Mouse (Mus musculus): ENCODE data around the gene Rnase12. TPM values are rescaled to one million over a fixed set of nuclear protein-coding genes. Genes with fewer than 3 reads are reported as not detected.

Gene Rnase12
- polyA plus RNA-seq, 1 experiment from 2014 or later: not detected

- H3K4me3 ChIP-seq (ENCODE audit: inconsistent target): no peak overlapping the region
- no peaks in the 10 kb centered on the region for H3K36me3 ChIP-seq (ENCODE audit: inconsistent target)
- 92% methylated on average over 5 of the region's 5 CpGs for WGBS (ENCODE audit: missing documents)
- no peak overlapping the region for H3K27ac ChIP-seq
- H3K79me2 ChIP-seq (ENCODE audit: inconsistent target): no peaks in the 10 kb centered on the region
These were observed 3.3 kb upstream of the Rnase12 start for GRCm38 (mm10) chr14:51060761-51061160.

- Histone ChIP-seq H3K79me2 (ENCODE audit: inconsistent target) (no peaks in the 10 kb centered on the region), H3K36me3 (ENCODE audit: inconsistent target) (no peaks in the 10 kb centered on the region), H3K27ac (no peak overlapping the region), H3K4me3 (ENCODE audit: inconsistent target) (no peak overlapping the region)
- 82% methylated on average over 13 of the region's 13 CpGs for WGBS (ENCODE audit: missing documents)
These were observed 2.9 kb downstream of the Rnase12 start for GRCm38 (mm10) chr14:51054243-51055237.

GRCm38 (mm10) chr14:51053176-51053575 is 4.3 kb downstream of the Rnase12 start:
- Histone ChIP-seq H3K27ac (no peak overlapping the region), H3K36me3 (ENCODE audit: inconsistent target) (no peaks in the 10 kb centered on the region), H3K79me2 (ENCODE audit: inconsistent target) (no peaks in the 10 kb centered on the region), H3K4me3 (ENCODE audit: inconsistent target) (no peak overlapping the region)
- 91% methylated on average over 5 of the region's 5 CpGs for WGBS (ENCODE audit: missing documents)

GRCm38 (mm10) chr14:51051941-51052340 is 5.5 kb downstream of the Rnase12 start:
- Histone ChIP-seq H3K4me3 (ENCODE audit: inconsistent target) (no peak overlapping the region), H3K36me3 (ENCODE audit: inconsistent target) (no peaks in the 10 kb centered on the region), H3K27ac (no peak overlapping the region), H3K79me2 (ENCODE audit: inconsistent target) (no peaks in the 10 kb centered on the region)
- WGBS (ENCODE audit: missing documents): 74% methylated on average over 5 of the region's 5 CpGs

GRCm38 (mm10) chr14:51050063-51050462 is 7.4 kb downstream of the Rnase12 start, which contains the start of gene Rnase11:
Gene Rnase11, minus strand, starts transcription at chr14:51050163.
- 100% methylated on average over 2 of the region's 2 CpGs for WGBS (ENCODE audit: missing documents)
- Histone ChIP-seq H3K79me2 (ENCODE audit: inconsistent target) (no peaks in the 10 kb centered on the region), H3K4me3 (ENCODE audit: inconsistent target) (no peak within 1 kb of the TSS), H3K27ac (no peak within 1 kb of the TSS), H3K36me3 (ENCODE audit: inconsistent target) (no peaks in the 10 kb centered on the region)

GRCm38 (mm10) chr14:51047846-51048245 is 9.6 kb downstream of the Rnase12 start:
- 0% methylated on average over 5 of the region's 5 CpGs for WGBS (ENCODE audit: missing documents)
- H3K4me3 ChIP-seq (ENCODE audit: inconsistent target): no peak overlapping the region
- no peak overlapping the region for H3K27ac ChIP-seq
- H3K36me3 ChIP-seq (ENCODE audit: inconsistent target): no peaks in the 10 kb centered on the region
- H3K79me2 ChIP-seq (ENCODE audit: inconsistent target): no peaks in the 10 kb centered on the region

GRCm38 (mm10) chr14:51041769-51042168 is 15.7 kb downstream of the Rnase12 start, which contains the start of gene Rnase9:
Gene Rnase9, minus strand, starts transcription at chr14:51041869.
- Histone ChIP-seq H3K27ac (no peak within 1 kb of the TSS), H3K4me3 (ENCODE audit: inconsistent target) (no peak within 1 kb of the TSS), H3K36me3 (ENCODE audit: inconsistent target) (no peaks in the 10 kb centered on the region), H3K79me2 (ENCODE audit: inconsistent target) (no peaks in the 10 kb centered on the region)
- WGBS (ENCODE audit: missing documents): 89% methylated on average over 5 of the region's 6 CpGs

GRCm38 (mm10) chr14:51036214-51036613 is 21.2 kb downstream of the Rnase12 start:
- H3K27ac ChIP-seq: no peak overlapping the region
- H3K36me3 ChIP-seq (ENCODE audit: inconsistent target): no peaks in the 10 kb centered on the region
- WGBS (ENCODE audit: missing documents): 90% methylated on average over 4 of the region's 4 CpGs
- no peak overlapping the region for H3K4me3 ChIP-seq (ENCODE audit: inconsistent target)
- H3K79me2 ChIP-seq (ENCODE audit: inconsistent target): no peaks in the 10 kb centered on the region

- WGBS (ENCODE audit: missing documents): 100% methylated on average over 1 of the region's 1 CpGs
- Histone ChIP-seq H3K27ac (no peak overlapping the region), H3K36me3 (ENCODE audit: inconsistent target) (no peaks in the 10 kb centered on the region), H3K4me3 (ENCODE audit: inconsistent target) (no peak overlapping the region), H3K79me2 (ENCODE audit: inconsistent target) (no peaks in the 10 kb centered on the region)
These were observed 22.3 kb downstream of the Rnase12 start for GRCm38 (mm10) chr14:51035206-51035605.

- Histone ChIP-seq H3K27ac (no peak overlapping the region), H3K79me2 (ENCODE audit: inconsistent target) (no peaks in the 10 kb centered on the region), H3K36me3 (ENCODE audit: inconsistent target) (no peaks in the 10 kb centered on the region), H3K4me3 (ENCODE audit: inconsistent target) (no peak overlapping the region)
- 68% methylated on average over 3 of the region's 3 CpGs for WGBS (ENCODE audit: missing documents)
These were observed 29.9 kb downstream of the Rnase12 start for GRCm38 (mm10) chr14:51027387-51028155.

GRCm38 (mm10) chr14:51026391-51027133 is 30.9 kb downstream of the Rnase12 start:
- Histone ChIP-seq H3K36me3 (ENCODE audit: inconsistent target) (no peaks in the 10 kb centered on the region), H3K79me2 (ENCODE audit: inconsistent target) (no peaks in the 10 kb centered on the region), H3K27ac (no peak overlapping the region), H3K4me3 (ENCODE audit: inconsistent target) (no peak overlapping the region)
- 47% methylated on average over 5 of the region's 5 CpGs for WGBS (ENCODE audit: missing documents)

- WGBS (ENCODE audit: missing documents): 100% methylated on average over 1 of the region's 1 CpGs
- no peak overlapping the region for H3K27ac ChIP-seq
- H3K79me2 ChIP-seq (ENCODE audit: inconsistent target): no peaks in the 10 kb centered on the region
- H3K4me3 ChIP-seq (ENCODE audit: inconsistent target): no peak overlapping the region
- no peaks in the 10 kb centered on the region for H3K36me3 ChIP-seq (ENCODE audit: inconsistent target)
These were observed 32.6 kb downstream of the Rnase12 start for GRCm38 (mm10) chr14:51024820-51025219.

- WGBS (ENCODE audit: missing documents): 96% methylated on average over 4 of the region's 4 CpGs
- Histone ChIP-seq H3K4me3 (ENCODE audit: inconsistent target) (no peak overlapping the region), H3K79me2 (ENCODE audit: inconsistent target) (no peaks in the 10 kb centered on the region), H3K27ac (no peak overlapping the region), H3K36me3 (ENCODE audit: inconsistent target) (no peaks in the 10 kb centered on the region)
These were observed 34.0 kb downstream of the Rnase12 start for GRCm38 (mm10) chr14:51023457-51023856.

GRCm38 (mm10) chr14:51017256-51017655 is 40.2 kb downstream of the Rnase12 start:
- no peak overlapping the region for H3K4me3 ChIP-seq (ENCODE audit: inconsistent target)
- WGBS (ENCODE audit: missing documents): 88% methylated on average over 3 of the region's 3 CpGs
- no peaks in the 10 kb centered on the region for H3K36me3 ChIP-seq (ENCODE audit: inconsistent target)
- no peak overlapping the region for H3K27ac ChIP-seq
- no peaks in the 10 kb centered on the region for H3K79me2 ChIP-seq (ENCODE audit: inconsistent target)

All from macrophage (primary cell).